Comparison of ENCODE assay signal across 9 mouse cellular contexts in the genomic region with DNA sequence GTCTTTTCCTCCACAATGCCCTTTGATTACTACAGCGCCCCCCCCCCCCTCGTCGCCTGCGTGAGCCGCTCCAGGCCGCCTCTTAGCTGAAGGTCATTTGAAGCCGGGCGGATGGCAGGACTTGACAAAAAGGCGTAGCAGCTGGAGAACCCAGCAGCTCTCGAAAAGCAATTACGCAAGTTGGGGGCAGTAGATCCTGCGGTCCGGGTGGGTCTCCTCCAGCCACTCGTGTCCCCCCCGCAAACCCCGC. TPM values are rescaled to one million over a fixed set of nuclear protein-coding genes. Genes with fewer than 3 reads are reported as not detected.
A peak's percentile ranks its signal among the peaks of the same experiment; 100 is the strongest.
DNase-seq lines count a peak whose midpoint lies in the region; ATAC-seq and TF ChIP-seq lines count a peak whose summit lies in the region.
"Had no signal": no experiment of that assay in that cellular context is flagged by ENCODE, and none has a peak within 500 bp of the region (broad histone marks: within the 10 kb centered on the region; RNA-seq: fewer than 3 reads in every experiment).

No protein-coding gene starts in this region.

- 0% methylated on average over 16 of the region's 16 CpGs for WGBS in liver, adult 2 months
- WGBS in embryonic facial prominence, embryonic 14.5 days: 0% methylated on average over 16 of the region's 16 CpGs
- under 1% methylated on average over 16 of the region's 16 CpGs for WGBS in intestine, embryonic 15.5 days
- under 1% methylated on average over 16 of the region's 16 CpGs for WGBS in neural tube, embryonic 12.5 days

- H3K36me3 ChIP-seq in liver, adult 2 months (ENCODE audit: control insufficient read depth, insufficient read depth, low read length): peaks cover 7% of the 10 kb centered on the region; the same call in 1 of the 2 replicates
- H3K36me3 ChIP-seq in embryonic facial prominence, embryonic 14.5 days (ENCODE audit: control insufficient read depth, insufficient read depth, low read length): peaks cover 29% of the 10 kb centered on the region
- peaks cover 12% of the 10 kb centered on the region for H3K36me3 ChIP-seq in intestine, embryonic 15.5 days
- H3K36me3 ChIP-seq in neural tube, embryonic 12.5 days: peaks cover 14% of the 10 kb centered on the region

- no peak for TF ChIP-seq POLR2A in liver, adult 2 months (IDR thresholded peaks at IDR 0.05; ENCODE audit: extremely low read depth, insufficient read depth, low read length)

- TF ChIP-seq CTCF in liver, adult 2 months (IDR thresholded peaks at IDR 0.05; ENCODE audit: low read depth, low read length): no peak

- peak overlapping the region; percentile 97 for H3K27ac ChIP-seq in liver, adult 2 months (replicated peaks; ENCODE audit: insufficient read depth, low read depth, low read length)
- H3K27ac ChIP-seq in embryonic facial prominence, embryonic 14.5 days (replicated peaks; ENCODE audit: low read depth, low read length): peak overlapping the region; percentile 96
- H3K27ac ChIP-seq in intestine, embryonic 15.5 days: peak overlapping the region; percentile 91
- H3K27ac ChIP-seq in neural tube, embryonic 12.5 days: peak overlapping the region; percentile 80; the same call in 1 of the 2 replicates

- peak overlapping the region; percentile 77 for H3K4me2 ChIP-seq in embryonic facial prominence, embryonic 14.5 days (ENCODE audit: low read depth, low read length)
- peak overlapping the region; percentile 61 for H3K4me2 ChIP-seq in intestine, embryonic 15.5 days (replicated peaks)
- peak overlapping the region; percentile 69 for H3K4me2 ChIP-seq in neural tube, embryonic 12.5 days (replicated peaks)

- no peaks in the 10 kb centered on the region for H3K9me3 ChIP-seq in embryonic facial prominence, embryonic 14.5 days (ENCODE audit: control insufficient read depth, low read length)
- H3K9me3 ChIP-seq in intestine, embryonic 15.5 days: no peaks in the 10 kb centered on the region
- H3K9me3 ChIP-seq in neural tube, embryonic 12.5 days: no peaks in the 10 kb centered on the region

- H3K4me1 ChIP-seq in liver, adult 2 months (ENCODE audit: control insufficient read depth, insufficient read depth, low read length): peaks cover 20% of the 10 kb centered on the region
- peaks cover 11% of the 10 kb centered on the region; the same call in 1 of the 2 replicates for H3K4me1 ChIP-seq in embryonic facial prominence, embryonic 14.5 days (ENCODE audit: control insufficient read depth, insufficient read depth, low read length)
- H3K4me1 ChIP-seq in intestine, embryonic 15.5 days (replicated peaks): peaks cover 5% of the 10 kb centered on the region
- peaks cover 5% of the 10 kb centered on the region for H3K4me1 ChIP-seq in neural tube, embryonic 12.5 days

- no peak for DNase-seq in liver, adult 2 months (ENCODE audit: extremely low read depth, low read depth, low spot score)
- DNase-seq in liver: no peak
- no peak for DNase-seq in embryonic facial prominence, embryonic 14.5 days (ENCODE audit: low spot score)
- no peak for DNase-seq in left cerebral cortex, adult 11 months (ENCODE audit: low spot score)
- no peak for DNase-seq in ovary, postnatal 14 days (ENCODE audit: low spot score)
- no peak for DNase-seq in spleen, adult 12 weeks (ENCODE audit: low spot score)

- H3K79me2 ChIP-seq in liver, adult 2 months (ENCODE audit: control insufficient read depth, insufficient read depth, low read length): peaks cover 17% of the 10 kb centered on the region

- peak overlapping the region; percentile 98 for H3K4me3 ChIP-seq in liver, adult 2 months (ENCODE audit: insufficient read depth, low read depth, low read length)
- H3K4me3 ChIP-seq in embryonic facial prominence, embryonic 14.5 days (ENCODE audit: low read depth, low read length): peak overlapping the region; percentile 94
- H3K4me3 ChIP-seq in intestine, embryonic 15.5 days (replicated peaks): peak overlapping the region; percentile 77
- H3K4me3 ChIP-seq in neural tube, embryonic 12.5 days: peak overlapping the region; percentile 92

- peak overlapping the region; percentile 91 for H3K9ac ChIP-seq in liver, adult 2 months (ENCODE audit: low read depth, low read length)
- peak overlapping the region; percentile 93 for H3K9ac ChIP-seq in embryonic facial prominence, embryonic 14.5 days (ENCODE audit: low read depth, low read length)
- peak overlapping the region; percentile 88 for H3K9ac ChIP-seq in intestine, embryonic 15.5 days
- peak overlapping the region; percentile 84 for H3K9ac ChIP-seq in neural tube, embryonic 12.5 days

- no peaks in the 10 kb centered on the region for H3K27me3 ChIP-seq in liver, adult 2 months (ENCODE audit: control insufficient read depth, insufficient read depth, low read length)
- no peaks in the 10 kb centered on the region for H3K27me3 ChIP-seq in embryonic facial prominence, embryonic 14.5 days (replicated peaks; ENCODE audit: control insufficient read depth, insufficient read depth, low read length)
- H3K27me3 ChIP-seq in intestine, embryonic 15.5 days (replicated peaks): no peaks in the 10 kb centered on the region
- no peaks in the 10 kb centered on the region for H3K27me3 ChIP-seq in neural tube, embryonic 12.5 days (replicated peaks)

- ATAC-seq in embryonic facial prominence, embryonic 14.5 days (ENCODE audit: low read depth): no peak; the same call in 1 of the 2 replicates
- ATAC-seq in intestine, embryonic 15.5 days: peak; percentile 65
- no peak; the same call in 1 of the 2 replicates for ATAC-seq in neural tube, embryonic 12.5 days (ENCODE audit: low FRiP score, low read depth)

RNA-seq across cellular contexts. Expression of a gene that starts 0.2 kb away (rescaled TPM):
- total RNA-seq in liver, adult 2 months (2014; rRNA removed): 31.6 and 34.8 TPM in 2 replicates
- polyA plus RNA-seq in liver, adult 2 months (2012; rRNA removed): 12.2 and 21.5 TPM in 2 replicates
- polyA plus RNA-seq in embryonic facial prominence, embryonic 14.5 days (2014; fragmentation: Nextera tagmentation; extraction: Ambion mirVana): 78.4 and 85.0 TPM in 2 replicates
- 71.8 and 74.7 TPM in 2 replicates for polyA plus RNA-seq in intestine, embryonic 15.5 days (2015; fragmentation: Nextera tagmentation; extraction: Ambion mirVana)
- polyA plus RNA-seq in neural tube, embryonic 12.5 days (2016; fragmentation: Nextera tagmentation; extraction: Ambion mirVana): 96.8 and 96.9 TPM in 2 replicates

RNA-seq across cellular contexts. Expression of a gene that starts 22.3 kb away (rescaled TPM):
- 63.0 and 78.5 TPM in 2 replicates for total RNA-seq in liver, adult 2 months (2014; rRNA removed)
- polyA plus RNA-seq in liver, adult 2 months (2012; rRNA removed): 12.0 and 13.7 TPM in 2 replicates
- 103 TPM in 2 replicates for polyA plus RNA-seq in embryonic facial prominence, embryonic 14.5 days (2014; fragmentation: Nextera tagmentation; extraction: Ambion mirVana)
- polyA plus RNA-seq in intestine, embryonic 15.5 days (2015; fragmentation: Nextera tagmentation; extraction: Ambion mirVana): 100 and 110 TPM in 2 replicates
- 154 and 155 TPM in 2 replicates for polyA plus RNA-seq in neural tube, embryonic 12.5 days (2016; fragmentation: Nextera tagmentation; extraction: Ambion mirVana)

RNA-seq across cellular contexts. Expression of a gene that starts 22.4 kb away (rescaled TPM):
- total RNA-seq in liver, adult 2 months (2014; rRNA removed): 88.7 and 101 TPM in 2 replicates
- 59.6 and 75.9 TPM in 2 replicates for polyA plus RNA-seq in liver, adult 2 months (2012; rRNA removed)
- polyA plus RNA-seq in embryonic facial prominence, embryonic 14.5 days (2014; fragmentation: Nextera tagmentation; extraction: Ambion mirVana): 232 and 240 TPM in 2 replicates
- 172 and 190 TPM in 2 replicates for polyA plus RNA-seq in intestine, embryonic 15.5 days (2015; fragmentation: Nextera tagmentation; extraction: Ambion mirVana)
- 238 and 242 TPM in 2 replicates for polyA plus RNA-seq in neural tube, embryonic 12.5 days (2016; fragmentation: Nextera tagmentation; extraction: Ambion mirVana)

RNA-seq across cellular contexts. Expression of a gene that starts 50.7 kb away (rescaled TPM):
- total RNA-seq in liver, adult 2 months (2014; rRNA removed): 1.4 and 1.9 TPM in 2 replicates
- 0.93 and 1.9 TPM in 2 replicates for polyA plus RNA-seq in liver, adult 2 months (2012; rRNA removed)
- polyA plus RNA-seq in embryonic facial prominence, embryonic 14.5 days (2014; fragmentation: Nextera tagmentation; extraction: Ambion mirVana): 0.84 TPM in 1 of 2 replicates, not detected in the other
- polyA plus RNA-seq in intestine, embryonic 15.5 days (2015; fragmentation: Nextera tagmentation; extraction: Ambion mirVana): 309 and 393 TPM in 2 replicates
- not detected in 2 replicates for polyA plus RNA-seq in neural tube, embryonic 12.5 days (2016; fragmentation: Nextera tagmentation; extraction: Ambion mirVana)
- total RNA-seq: layer of hippocampus, adult 8-10 months had no signal
